Mouse (Mus musculus) effector memory CD4-positive, alpha-beta T cell, adult 5 months (primary cell): ENCODE measurements around the gene Pde9a. TPM values are rescaled to one million over a fixed set of nuclear protein-coding genes. Genes with fewer than 3 reads are reported as not detected.

ENCODE experiments used
- polyA plus RNA-seq: library from polyadenylated mRNA; unstranded; fragments of 100-300 nt; shearing (Covaris generic); gene quantifications from one replicate; pipeline ENCODE4 v1.2.1, GENCODE M21; 2017

Pde9a gene
- polyA plus RNA-seq = not detected

GRCm38 (mm10) chr17:31385671-31386665 is at the start of gene Pde9a:
Pde9a (plus strand) TSS chr17:31386210.

GRCm38 (mm10) chr17:31519946-31520838 is 134.2 kb downstream of the Pde9a start, which contains the start of the genes Wdr4 and Ndufv3:
Wdr4 (minus strand) TSS chr17:31519980.
Ndufv3 (plus strand) TSS chr17:31520115.

Other genes starting within 250 kb of the Pde9a start
- gene Tff2, start 241.9 kb upstream of the Pde9a start, polyA plus RNA-seq = not detected
- gene Tff1, start 220.9 kb upstream of the Pde9a start, polyA plus RNA-seq = not detected
- gene Tmprss3, start 187.2 kb upstream of the Pde9a start, polyA plus RNA-seq = not detected
- 217 TPM for gene Ubash3a, start 178.3 kb upstream of the Pde9a start, polyA plus RNA-seq
- gene Rsph1, start 108.8 kb upstream of the Pde9a start, polyA plus RNA-seq = 0.61 TPM
- gene Slc37a1, start 99.4 kb upstream of the Pde9a start, polyA plus RNA-seq = 54.9 TPM
- gene Wdr4, start 133.8 kb downstream of the Pde9a start, polyA plus RNA-seq = 24.5 TPM
- 161 TPM for gene Ndufv3, start 133.9 kb downstream of the Pde9a start, polyA plus RNA-seq
- 56.0 TPM for gene Pknox1, start 178.5 kb downstream of the Pde9a start, polyA plus RNA-seq